Mouse (Mus musculus): ENCODE measurements around the gene Acyp2.
"Not testable (repeated sequence)": the region's sequence is repeated elsewhere in the genome, so short reads cannot be mapped to it uniquely, and the experiment has no call there.

Gene Acyp2

GRCm38 (mm10) chr11:30649001-30649637, at the start of gene Acyp2:
Acyp2 (minus strand) TSS chr11:30649587.
- peak; percentile 90 to 92 for DNase-seq (ENCODE audit: low spot score in 2 of 2)

- DNase-seq (ENCODE audit: low spot score in 2 of 2) = peak in 1 of 2 experiments; percentile 34
Observed at GRCm38 (mm10) chr11:30689421-30689820, 40.0 kb upstream of the Acyp2 start.

GRCm38 (mm10) chr11:30676086-30676485, 26.7 kb upstream of the Acyp2 start:
- DNase-seq (ENCODE audit: low spot score in 2 of 2) = peak in 1 of 2 experiments; percentile 43

GRCm38 (mm10) chr11:30672719-30673118, 23.3 kb upstream of the Acyp2 start:
- DNase-seq (ENCODE audit: low spot score in 2 of 2) = peak; percentile 41 to 69

GRCm38 (mm10) chr11:30663001-30663400, 13.6 kb upstream of the Acyp2 start:
- no peak for DNase-seq (ENCODE audit: low spot score in 2 of 2)

- DNase-seq (ENCODE audit: low spot score in 2 of 2) = no peak
Observed at GRCm38 (mm10) chr11:30662591-30662990, 13.2 kb upstream of the Acyp2 start.

GRCm38 (mm10) chr11:30657069-30657468, 7.7 kb upstream of the Acyp2 start:
- peak in 1 of 2 experiments; percentile 56 for DNase-seq (ENCODE audit: low spot score in 2 of 2)

- no peak for DNase-seq (ENCODE audit: low spot score in 2 of 2)
Observed at GRCm38 (mm10) chr11:30656060-30656459, 6.7 kb upstream of the Acyp2 start.

- DNase-seq (ENCODE audit: low spot score in 2 of 2) = no peak
Observed at GRCm38 (mm10) chr11:30650416-30650815, 1.0 kb upstream of the Acyp2 start.

- DNase-seq (ENCODE audit: low spot score in 2 of 2) = no peak
Observed at GRCm38 (mm10) chr11:30635674-30636073, 13.7 kb downstream of the Acyp2 start.

GRCm38 (mm10) chr11:30630514-30630913, 18.9 kb downstream of the Acyp2 start:
- no peak for DNase-seq (ENCODE audit: low spot score in 2 of 2)

GRCm38 (mm10) chr11:30623218-30623617, 26.2 kb downstream of the Acyp2 start:
- DNase-seq (ENCODE audit: low spot score in 2 of 2) = no peak

GRCm38 (mm10) chr11:30621386-30622363, 27.7 kb downstream of the Acyp2 start:
- not testable (repeated sequence) for DNase-seq (ENCODE audit: low spot score in 2 of 2)

- no peak for DNase-seq (ENCODE audit: low spot score in 2 of 2)
Observed at GRCm38 (mm10) chr11:30618235-30618634, 31.2 kb downstream of the Acyp2 start.

GRCm38 (mm10) chr11:30617571-30618097, 31.8 kb downstream of the Acyp2 start:
- no peak for DNase-seq (ENCODE audit: low spot score in 2 of 2)

GRCm38 (mm10) chr11:30615977-30616376, 33.4 kb downstream of the Acyp2 start:
- DNase-seq (ENCODE audit: low spot score in 2 of 2) = no peak

- DNase-seq (ENCODE audit: low spot score in 2 of 2) = no peak
Observed at GRCm38 (mm10) chr11:30613916-30614546, 35.4 kb downstream of the Acyp2 start.

- no peak for DNase-seq (ENCODE audit: low spot score in 2 of 2)
Observed at GRCm38 (mm10) chr11:30612699-30613098, 36.7 kb downstream of the Acyp2 start.

GRCm38 (mm10) chr11:30609247-30609646, 40.1 kb downstream of the Acyp2 start:
- no peak for DNase-seq (ENCODE audit: low spot score in 2 of 2)

- no peak for DNase-seq (ENCODE audit: low spot score in 2 of 2)
Observed at GRCm38 (mm10) chr11:30607587-30608518, 41.5 kb downstream of the Acyp2 start.

- no peak for DNase-seq (ENCODE audit: low spot score in 2 of 2)
Observed at GRCm38 (mm10) chr11:30597259-30597658, 52.1 kb downstream of the Acyp2 start.

Data from heart, adult 9 months (tissue).